Mouse (Mus musculus): Measurements from ENCODE around the gene Taf15. TPM values are rescaled to one million over a fixed set of nuclear protein-coding genes. Genes with fewer than 3 reads are reported as not detected.

Taf15 gene
- polyA plus RNA-seq, 1 experiment from 2014 or later: 10.5 TPM

DNA sequence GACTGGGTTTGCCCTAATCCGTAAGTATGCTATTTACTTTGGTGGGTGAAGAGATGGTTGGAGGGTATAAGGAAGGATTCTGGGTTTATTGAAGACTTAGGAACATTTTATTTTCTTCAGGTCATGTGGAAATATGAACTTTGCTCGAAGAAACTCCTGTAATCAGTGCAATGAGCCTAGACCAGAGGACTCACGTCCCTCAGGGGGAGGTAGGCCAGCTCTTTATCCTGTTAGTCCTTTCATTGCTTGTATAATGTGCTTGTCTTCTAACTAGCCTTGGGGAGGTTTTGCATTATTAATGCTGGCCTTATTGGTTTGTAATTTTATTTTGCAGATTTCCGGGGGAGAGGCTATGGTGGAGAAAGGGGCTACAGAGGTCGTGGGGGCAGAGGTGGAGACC is 31.4 kb downstream of the Taf15 start:
- H3K36me3 ChIP-seq: peaks cover 61% of the 10 kb centered on the region
- 0 out of 2 replicates have a peak, but pooled peaks cover 3% of the 10 kb centered on the region for H3K4me1 ChIP-seq (replicated peaks)
- H3K27me3 ChIP-seq: no peaks in the 10 kb centered on the region
- no peak overlapping the region for H3K27ac ChIP-seq
- 93% methylated on average over 5 of the region's 5 CpGs for WGBS
- ATAC-seq (replicated peaks; ENCODE audit: insufficient number of reproducible peaks, insufficient read depth, low FRiP score, low read depth): no peak
- no peak overlapping the region for H3K4me2 ChIP-seq
- H3K9me3 ChIP-seq (replicated peaks): no peaks in the 10 kb centered on the region
- no peak overlapping the region for H3K4me3 ChIP-seq
- H3K9ac ChIP-seq: no peak overlapping the region

DNA sequence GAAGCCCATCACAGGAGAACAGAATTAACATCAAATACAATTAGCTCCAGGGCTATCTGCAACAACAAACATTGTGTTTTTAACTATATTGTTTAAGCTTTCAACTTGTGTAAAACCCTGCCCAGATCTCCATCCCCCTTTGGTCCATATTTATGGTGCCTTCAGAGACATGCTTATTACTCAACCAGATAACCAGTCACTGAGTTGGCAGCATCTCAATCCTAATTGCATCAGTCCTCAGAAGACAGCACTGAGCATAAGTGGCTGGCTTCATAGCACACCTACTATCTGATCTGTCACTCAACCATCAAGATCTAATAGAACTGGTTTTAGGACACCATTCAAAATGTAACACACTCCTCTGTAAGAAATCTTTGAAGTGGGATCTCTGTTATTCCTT is 36.6 kb downstream of the Taf15 start:
- ATAC-seq (replicated peaks; ENCODE audit: insufficient number of reproducible peaks, insufficient read depth, low FRiP score, low read depth): no peak
- H3K4me2 ChIP-seq: no peak overlapping the region
- H3K36me3 ChIP-seq: peaks cover 27% of the 10 kb centered on the region
- no peaks in the 10 kb centered on the region for H3K9me3 ChIP-seq (replicated peaks)
- 0 out of 2 replicates have a peak, but pooled peaks cover 3% of the 10 kb centered on the region for H3K4me1 ChIP-seq (replicated peaks)
- H3K9ac ChIP-seq: no peak overlapping the region
- H3K27me3 ChIP-seq: no peaks in the 10 kb centered on the region
- no peak overlapping the region for H3K27ac ChIP-seq
- no peak overlapping the region for H3K4me3 ChIP-seq

DNA sequence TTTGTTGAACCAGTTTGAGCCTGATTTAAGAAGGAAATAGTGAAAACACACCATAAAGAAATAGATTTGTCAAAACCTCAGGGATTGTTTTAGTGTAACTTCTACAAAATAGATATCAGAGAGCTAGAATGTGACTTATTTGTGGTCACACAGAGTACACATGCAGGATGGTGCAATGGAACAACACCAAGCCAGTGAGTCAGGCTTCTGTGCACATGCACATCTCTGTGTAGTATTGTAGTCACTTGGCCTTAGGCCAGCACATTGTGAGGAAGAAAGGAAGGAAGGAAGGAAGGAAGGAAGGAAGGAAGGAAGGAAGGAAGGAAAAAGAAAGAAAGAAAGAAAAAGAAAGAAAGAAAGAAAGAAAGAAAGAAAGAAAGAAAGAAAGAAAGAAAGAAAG is 44.3 kb downstream of the Taf15 start:
- Histone ChIP-seq H3K4me1 (replicated peaks) (no peaks in the 10 kb centered on the region), H3K9ac (no peak overlapping the region), H3K27ac (no peak overlapping the region), H3K36me3 (no peaks in the 10 kb centered on the region), H3K9me3 (replicated peaks) (no peaks in the 10 kb centered on the region), H3K4me2 (no peak overlapping the region), H3K27me3 (no peaks in the 10 kb centered on the region), H3K4me3 (no peak overlapping the region)
- ATAC-seq (replicated peaks; ENCODE audit: insufficient number of reproducible peaks, insufficient read depth, low FRiP score, low read depth): no peak

DNA sequence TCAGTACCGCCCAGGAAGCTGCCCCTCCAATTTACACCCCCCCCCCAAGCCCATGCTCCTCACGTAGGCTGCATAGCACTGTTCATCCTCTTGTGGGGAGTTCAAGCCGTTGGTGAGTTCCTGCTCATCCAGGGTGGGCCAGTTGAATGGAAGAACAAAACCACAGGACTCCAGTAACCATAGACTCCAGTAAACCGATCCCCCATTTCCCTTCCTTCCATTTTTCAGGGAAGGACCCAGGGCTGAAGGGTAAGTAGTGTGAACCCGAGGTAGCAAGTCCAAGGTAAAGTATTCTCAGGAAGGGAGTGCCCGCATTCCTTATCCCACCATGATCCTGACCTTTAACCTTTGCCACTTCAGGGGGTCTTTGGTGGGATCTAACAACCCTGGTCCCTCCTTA is 45.5 kb downstream of the Taf15 start:
- H3K27ac ChIP-seq: no peak overlapping the region
- no peaks in the 10 kb centered on the region for H3K9me3 ChIP-seq (replicated peaks)
- no peak overlapping the region for H3K4me2 ChIP-seq
- ATAC-seq (replicated peaks; ENCODE audit: insufficient number of reproducible peaks, insufficient read depth, low FRiP score, low read depth): no peak
- H3K9ac ChIP-seq: no peak overlapping the region
- H3K27me3 ChIP-seq: no peaks in the 10 kb centered on the region
- WGBS: 70% methylated on average over 6 of the region's 6 CpGs
- no peak overlapping the region for H3K4me3 ChIP-seq
- no peaks in the 10 kb centered on the region for H3K36me3 ChIP-seq
- H3K4me1 ChIP-seq (replicated peaks): no peaks in the 10 kb centered on the region

DNA sequence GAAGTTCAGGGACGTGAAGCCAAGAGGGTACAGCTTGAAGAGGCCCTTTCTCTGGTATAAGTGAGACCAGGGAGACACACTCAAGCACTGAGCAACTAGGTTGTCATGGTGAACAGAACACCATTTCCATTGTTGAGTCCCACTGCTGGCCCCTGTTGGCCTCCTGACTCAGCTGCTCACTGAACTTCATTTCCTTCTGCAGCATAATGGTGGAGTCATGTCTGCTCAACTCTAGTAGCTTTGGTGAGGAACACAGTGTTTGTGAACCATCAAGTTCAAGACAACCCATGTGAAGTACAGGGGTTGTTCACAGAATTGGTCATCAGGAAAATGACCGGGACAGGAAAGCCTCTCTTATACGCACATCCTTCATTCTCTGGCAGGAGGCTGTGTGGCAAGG is 49.2 kb downstream of the Taf15 start, which contains the start of gene Heatr9:
TSS of gene Heatr9 (minus strand) at position 101 of the 400 bp plus-strand sequence.
- WGBS: 78% methylated on average over 3 of the region's 3 CpGs
- Histone ChIP-seq H3K27me3 (no peaks in the 10 kb centered on the region), H3K4me1 (replicated peaks) (no peaks in the 10 kb centered on the region), H3K9ac (no peak within 1 kb of the TSS), H3K27ac (no peak within 1 kb of the TSS), H3K4me3 (no peak within 1 kb of the TSS), H3K36me3 (no peaks in the 10 kb centered on the region), H3K9me3 (replicated peaks) (no peaks in the 10 kb centered on the region), H3K4me2 (no peak within 1 kb of the TSS)
- no peak for ATAC-seq (replicated peaks; ENCODE audit: insufficient number of reproducible peaks, insufficient read depth, low FRiP score, low read depth)

DNA sequence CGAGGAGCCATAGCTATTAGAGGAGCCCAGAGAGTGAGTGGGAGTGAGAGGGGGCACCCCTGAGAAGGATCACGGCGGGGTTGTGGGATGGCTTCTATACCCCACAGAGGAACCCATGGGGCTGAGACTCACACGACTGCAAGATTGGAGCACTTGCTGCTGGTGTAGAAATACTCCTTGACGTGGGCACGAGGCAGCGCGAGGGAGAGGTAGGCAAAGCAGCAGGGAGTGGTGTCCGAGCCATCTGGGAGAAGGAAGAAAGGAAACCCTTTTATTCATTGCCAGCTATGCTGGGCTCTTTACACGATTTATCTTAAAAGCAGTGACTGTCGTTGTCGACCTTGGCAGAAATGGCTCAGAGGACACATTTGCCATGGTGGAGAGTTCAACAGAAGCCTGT is 56.1 kb downstream of the Taf15 start:
- Histone ChIP-seq H3K9me3 (replicated peaks) (no peaks in the 10 kb centered on the region), H3K4me2 (no peak overlapping the region), H3K4me3 (no peak overlapping the region), H3K27me3 (no peaks in the 10 kb centered on the region), H3K27ac (no peak overlapping the region), H3K9ac (no peak overlapping the region), H3K4me1 (replicated peaks) (peaks cover under 1% of the 10 kb centered on the region; the same call in 1 of the 2 replicates), H3K36me3 (no peaks in the 10 kb centered on the region)
- 65% methylated on average over 12 of the region's 12 CpGs for WGBS
- ATAC-seq (replicated peaks; ENCODE audit: insufficient number of reproducible peaks, insufficient read depth, low FRiP score, low read depth): no peak

DNA sequence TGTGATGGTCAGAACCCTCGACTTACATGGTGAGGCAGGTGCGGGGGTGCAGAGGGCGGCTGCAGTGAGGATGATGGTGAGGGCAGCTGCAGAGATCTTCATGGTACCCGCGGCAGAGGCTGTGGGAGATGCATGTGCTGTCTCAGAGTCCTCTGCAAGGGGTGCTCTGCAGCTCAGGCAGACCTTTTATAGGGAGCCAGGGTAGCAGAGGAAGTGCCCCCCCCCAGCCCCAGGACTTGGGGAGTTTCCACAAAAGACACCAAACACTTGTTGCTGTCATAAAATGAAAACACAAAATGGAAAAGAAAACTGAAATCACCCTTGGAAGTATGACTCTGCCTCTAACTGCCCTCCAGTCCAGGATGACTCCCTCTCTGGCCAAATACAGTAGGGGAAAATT is 57.5 kb downstream of the Taf15 start, which contains the start of gene Ccl5:
TSS of gene Ccl5 (minus strand) at position 159 of the 400 bp plus-strand sequence.
- ATAC-seq (replicated peaks; ENCODE audit: insufficient number of reproducible peaks, insufficient read depth, low FRiP score, low read depth): no peak
- Histone ChIP-seq H3K4me1 (replicated peaks) (peaks cover 10% of the 10 kb centered on the region; the same call in 1 of the 2 replicates), H3K36me3 (no peaks in the 10 kb centered on the region), H3K4me3 (no peak within 1 kb of the TSS), H3K4me2 (no peak within 1 kb of the TSS), H3K9me3 (replicated peaks) (no peaks in the 10 kb centered on the region), H3K9ac (no peak within 1 kb of the TSS), H3K27ac (no peak within 1 kb of the TSS), H3K27me3 (no peaks in the 10 kb centered on the region)
- WGBS: 75% methylated on average over 5 of the region's 5 CpGs

DNA sequence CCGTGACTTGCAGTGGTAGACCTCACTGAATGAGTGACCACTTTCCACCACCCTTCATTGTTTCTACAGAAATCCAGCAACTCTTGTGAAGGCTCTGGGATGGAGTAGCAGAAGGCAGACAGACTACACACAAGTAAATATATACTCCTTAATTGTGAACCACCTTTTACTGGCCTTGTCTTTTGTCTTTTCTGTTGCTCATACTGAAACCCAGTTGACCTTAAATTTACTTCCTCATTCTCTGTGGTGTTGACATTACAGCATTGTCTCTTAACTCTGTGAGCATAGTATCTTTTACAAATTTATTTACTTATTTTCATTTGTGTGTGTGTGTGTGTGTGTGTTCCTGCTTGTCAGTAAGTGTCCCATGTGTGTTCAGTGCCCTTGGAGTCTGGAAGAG is 60.3 kb downstream of the Taf15 start:
- Histone ChIP-seq H3K9me3 (replicated peaks) (no peaks in the 10 kb centered on the region), H3K4me3 (no peak overlapping the region), H3K27ac (no peak overlapping the region), H3K4me2 (no peak overlapping the region), H3K4me1 (replicated peaks) (peaks cover 10% of the 10 kb centered on the region; the same call in 1 of the 2 replicates), H3K9ac (no peak overlapping the region), H3K27me3 (no peaks in the 10 kb centered on the region), H3K36me3 (no peaks in the 10 kb centered on the region)
- 82% methylated on average over 1 of the region's 1 CpGs for WGBS
- no peak for ATAC-seq (replicated peaks; ENCODE audit: insufficient number of reproducible peaks, insufficient read depth, low FRiP score, low read depth)

DNA sequence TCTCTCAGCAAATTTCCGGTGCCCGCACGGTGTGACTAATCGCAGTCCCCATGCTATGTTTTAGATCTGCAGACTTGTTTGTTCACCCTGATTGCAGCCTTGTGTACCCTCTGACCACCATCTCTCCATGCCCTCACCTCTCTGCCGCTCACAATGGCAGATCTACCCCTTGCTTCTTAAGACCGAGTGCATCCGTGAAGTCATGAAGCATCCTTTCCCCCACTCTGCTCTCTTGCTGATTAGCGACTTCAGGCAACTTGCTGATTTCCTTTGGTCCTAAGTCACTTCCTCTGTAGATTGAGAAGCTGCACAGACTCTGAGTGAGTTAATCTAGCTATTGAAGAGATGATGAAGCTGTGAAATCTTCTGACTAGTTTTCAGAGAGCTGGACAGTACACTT is 61.3 kb downstream of the Taf15 start:
- Histone ChIP-seq H3K4me2 (peak overlapping the region; percentile 32), H3K9me3 (replicated peaks) (no peaks in the 10 kb centered on the region), H3K27ac (peak overlapping the region; percentile 22), H3K4me3 (0 out of 2 replicates have a peak overlapping the region, but pooled peaks have one; percentile 10), H3K4me1 (replicated peaks) (peaks cover 10% of the 10 kb centered on the region; the same call in 1 of the 2 replicates), H3K9ac (no peak overlapping the region), H3K36me3 (no peaks in the 10 kb centered on the region), H3K27me3 (no peaks in the 10 kb centered on the region)
- no peak for ATAC-seq (replicated peaks; ENCODE audit: insufficient number of reproducible peaks, insufficient read depth, low FRiP score, low read depth)
- WGBS: 66% methylated on average over 8 of the region's 8 CpGs

DNA sequence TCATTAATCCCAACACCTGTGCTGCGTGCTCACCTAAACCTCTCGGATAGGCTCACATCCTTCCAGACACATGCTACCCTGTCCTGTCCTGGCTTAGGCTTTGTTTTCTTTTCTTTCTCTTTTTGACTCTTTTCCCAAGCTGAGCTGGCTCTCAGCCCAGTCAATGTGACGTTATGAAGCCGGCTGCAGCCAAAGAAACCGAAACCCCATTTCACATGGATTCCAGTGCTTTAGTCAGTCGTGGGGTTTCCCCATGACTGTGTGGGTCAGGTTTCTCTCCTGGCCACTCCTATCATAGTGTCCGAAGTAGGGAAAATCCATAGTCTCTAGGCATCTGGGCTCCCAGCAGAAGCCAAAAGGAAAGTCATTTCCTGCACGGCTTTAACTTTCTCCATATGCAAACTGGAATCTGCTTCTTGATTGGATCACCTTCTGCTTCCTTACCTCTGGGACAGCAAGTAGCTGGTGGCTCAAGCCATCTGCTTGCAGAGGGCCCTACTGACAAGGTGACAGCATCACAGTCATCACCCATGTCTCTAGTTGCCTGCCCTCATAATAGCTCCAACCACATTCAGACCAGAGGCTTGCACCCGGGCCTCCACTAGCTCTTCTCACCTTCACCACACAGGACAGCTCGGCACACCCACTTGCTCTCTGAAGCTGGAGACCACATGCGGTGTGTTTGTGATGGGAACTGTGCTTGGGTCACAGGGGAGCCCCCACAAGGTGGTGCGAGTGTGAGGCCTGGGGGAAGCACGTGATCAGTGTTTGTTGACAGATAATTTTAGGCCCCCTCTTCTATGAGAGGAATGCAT is 61.9 kb downstream of the Taf15 start:
- peak; percentile 64 for ATAC-seq (replicated peaks; ENCODE audit: insufficient number of reproducible peaks, insufficient read depth, low FRiP score, low read depth)
- H3K36me3 ChIP-seq: no peaks in the 10 kb centered on the region
- H3K4me1 ChIP-seq (replicated peaks): peaks cover 10% of the 10 kb centered on the region; the same call in 1 of the 2 replicates
- H3K9ac ChIP-seq: no peak overlapping the region
- no peaks in the 10 kb centered on the region for H3K9me3 ChIP-seq (replicated peaks)
- peak overlapping the region; percentile 32 for H3K4me2 ChIP-seq
- no peaks in the 10 kb centered on the region for H3K27me3 ChIP-seq
- H3K4me3 ChIP-seq: 0 out of 2 replicates have a peak overlapping the region, but pooled peaks have one; percentile 10
- peak overlapping the region; percentile 22 for H3K27ac ChIP-seq
- 38% methylated on average over 13 of the region's 13 CpGs for WGBS

DNA sequence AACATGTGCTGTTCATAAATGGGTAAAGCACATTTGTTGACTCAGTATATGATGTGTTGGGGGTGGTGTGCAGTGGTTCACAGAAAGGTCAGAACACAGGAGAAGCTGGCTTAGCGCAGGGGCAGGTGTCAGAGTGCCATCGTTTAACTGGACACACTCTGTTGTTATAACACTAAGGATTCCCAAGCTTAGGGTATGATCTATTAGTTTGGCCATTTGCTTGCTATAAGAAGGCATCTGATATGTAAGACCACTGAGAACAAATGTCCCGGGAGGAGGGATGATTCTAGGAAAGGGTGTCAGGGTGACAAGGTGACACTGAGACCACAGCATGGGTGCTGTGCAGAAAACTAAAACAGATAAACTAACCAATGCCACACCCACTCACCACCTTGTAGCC is 63.9 kb downstream of the Taf15 start:
- Histone ChIP-seq H3K36me3 (no peaks in the 10 kb centered on the region), H3K27ac (no peak overlapping the region), H3K27me3 (no peaks in the 10 kb centered on the region), H3K9me3 (replicated peaks) (no peaks in the 10 kb centered on the region), H3K4me2 (no peak overlapping the region), H3K9ac (no peak overlapping the region), H3K4me1 (replicated peaks) (peaks cover 10% of the 10 kb centered on the region; the same call in 1 of the 2 replicates), H3K4me3 (no peak overlapping the region)
- no peak for ATAC-seq (replicated peaks; ENCODE audit: insufficient number of reproducible peaks, insufficient read depth, low FRiP score, low read depth)
- 71% methylated on average over 3 of the region's 3 CpGs for WGBS
